Mouse (Mus musculus) NIH3T3 (cell line): Measurements from ENCODE around the gene Atpaf2.
A peak's percentile ranks its signal among the peaks of the same experiment; 100 is the strongest.
"Not testable (repeated sequence)": the region's sequence is repeated elsewhere in the genome, so short reads cannot be mapped to it uniquely, and the experiment has no call there.

Source experiments
- DNase-seq: peaks from one replicate; pipeline ENCODE4 v3.0.0-alpha.2; 2012; ENCODE audit warnings: low read depth

Gene Atpaf2

DNA sequence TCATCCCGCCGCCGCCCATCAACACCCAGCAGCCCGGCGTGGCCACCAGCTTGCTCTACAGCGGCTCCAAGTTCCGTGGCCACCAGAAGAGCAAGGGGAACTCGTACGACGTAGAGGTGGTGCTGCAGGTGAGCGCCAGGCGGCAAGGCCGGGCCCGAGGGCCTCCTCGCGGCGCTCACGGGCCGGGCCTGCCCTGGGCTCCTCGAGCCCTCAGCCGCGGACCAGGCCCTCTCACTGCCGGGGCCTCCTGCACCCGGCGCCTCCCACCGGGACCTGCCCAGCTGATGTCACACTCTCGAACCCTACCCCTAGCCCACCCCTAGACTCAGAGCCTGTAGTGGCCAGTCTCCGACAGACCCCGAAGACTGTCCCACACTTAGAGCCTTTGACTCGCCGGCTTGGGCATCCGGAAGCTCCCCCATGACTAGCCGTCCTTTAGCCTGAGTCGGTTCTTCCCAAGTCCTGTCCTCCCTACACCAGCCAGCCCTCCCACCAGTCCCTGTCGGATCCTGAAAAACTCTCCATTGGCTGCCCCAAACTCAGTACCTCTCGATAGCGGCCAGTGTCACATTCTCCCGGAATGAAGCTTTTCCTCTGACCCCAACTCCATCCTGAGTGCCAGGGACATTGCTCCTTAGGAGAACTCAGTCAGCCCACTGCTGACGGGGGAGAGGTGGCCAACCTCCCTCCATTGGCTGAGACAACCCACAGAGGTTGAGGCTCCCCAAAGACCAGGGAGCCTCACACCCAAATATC is at the start of gene Atpaf2:
Gene Atpaf2 (minus strand): TSS at position 741 of the 756 bp plus-strand sequence.
- peak; percentile 54 for DNase-seq

DNA sequence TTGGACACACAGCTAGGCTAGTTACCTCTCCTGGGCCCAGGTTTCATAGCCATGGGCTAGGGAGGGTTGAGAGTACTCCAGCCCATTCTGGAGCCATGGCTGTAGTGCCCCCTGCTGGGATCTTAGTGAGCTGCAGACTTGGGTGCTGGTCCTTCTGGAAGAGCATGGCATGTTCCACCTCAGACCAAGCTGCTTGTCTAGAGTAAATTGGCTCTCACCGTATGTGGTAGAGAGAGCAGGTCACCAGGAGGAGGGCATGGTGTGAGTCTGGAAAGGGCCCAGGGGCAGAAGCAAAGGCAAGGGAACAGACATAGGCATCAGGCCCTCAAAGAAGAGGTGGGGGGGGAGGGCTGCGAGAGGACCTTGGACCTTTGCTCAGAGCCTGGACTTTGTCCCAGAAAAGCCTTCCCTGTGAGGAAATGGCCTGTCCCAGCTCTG is 47.7 kb upstream of the Atpaf2 start:
- DNase-seq = peak; percentile 73

- peak; percentile 54 for DNase-seq
Observed at GRCm38 (mm10) chr11:60457973-60458372, 39.7 kb upstream of the Atpaf2 start.

DNA sequence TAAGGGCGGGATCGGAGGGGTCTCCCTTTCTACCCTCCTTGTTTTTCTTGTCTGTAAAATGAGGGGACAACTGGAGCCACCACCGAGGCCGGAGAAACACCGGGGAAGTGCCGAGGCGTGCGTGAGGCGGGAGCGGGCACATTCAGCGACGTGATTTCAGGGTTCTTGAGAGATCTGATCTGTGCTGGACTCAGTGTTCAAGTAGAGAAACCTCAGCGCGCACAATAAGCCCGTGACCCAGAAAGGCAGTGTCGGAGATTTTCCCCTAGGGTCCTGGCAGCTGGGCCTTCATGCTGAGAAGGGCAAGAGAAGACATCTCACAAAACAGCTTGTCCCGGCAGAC is 36.5 kb upstream of the Atpaf2 start:
- no peak for DNase-seq

GRCm38 (mm10) chr11:60454080-60454744 is 36.0 kb upstream of the Atpaf2 start, which contains the start of gene Drg2:
TSS of gene Drg2 (plus strand) at chr11:60454591.
- DNase-seq = peak; percentile 96

- DNase-seq = no peak
Observed at GRCm38 (mm10) chr11:60444007-60444406, 25.8 kb upstream of the Atpaf2 start.

GRCm38 (mm10) chr11:60442896-60443295 is 24.6 kb upstream of the Atpaf2 start:
- no peak for DNase-seq

DNA sequence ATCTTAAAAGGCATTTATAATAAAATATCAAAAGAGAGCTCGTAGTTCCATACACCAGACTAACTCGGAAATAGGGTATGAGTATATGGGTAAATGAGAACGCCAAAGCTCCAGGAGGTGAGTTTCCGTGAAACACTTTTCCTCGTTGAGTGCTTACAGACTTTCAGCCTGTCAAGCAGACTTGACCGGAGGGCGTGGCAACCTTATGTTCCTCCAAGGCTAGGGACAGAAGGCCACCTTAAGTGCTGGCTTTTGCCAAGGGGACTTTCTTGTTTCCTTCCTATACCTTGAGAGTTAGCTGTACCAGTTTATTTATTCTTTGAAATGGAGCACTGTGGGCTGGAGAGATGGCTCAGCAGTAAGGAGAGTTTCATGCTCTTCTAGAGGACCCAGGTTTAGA is 21.9 kb upstream of the Atpaf2 start:
- DNase-seq = no peak

GRCm38 (mm10) chr11:60439621-60440020 is 21.4 kb upstream of the Atpaf2 start:
- DNase-seq = not testable (repeated sequence)

DNA sequence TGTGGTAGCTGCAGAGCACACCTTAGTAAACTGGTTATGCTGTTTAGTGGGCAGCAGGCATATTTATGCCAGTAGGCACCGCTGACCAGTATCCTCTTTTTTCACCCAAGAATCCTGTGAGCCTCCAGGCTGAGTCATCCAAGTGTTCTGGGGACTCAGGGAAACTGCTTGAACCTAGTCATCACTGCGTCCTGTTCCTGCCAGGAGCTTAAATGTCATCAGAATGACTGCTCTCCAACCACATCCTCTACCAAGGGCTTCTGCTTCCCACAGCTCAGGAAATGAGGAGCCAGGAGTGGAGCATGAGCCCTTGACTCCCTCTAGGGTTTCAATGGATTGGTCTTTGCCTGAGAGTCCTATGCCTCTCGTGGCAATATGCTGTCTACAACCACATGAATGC is 18.4 kb upstream of the Atpaf2 start:
- DNase-seq = peak; percentile 62

- no peak for DNase-seq
Observed at GRCm38 (mm10) chr11:60435133-60435532, 16.9 kb upstream of the Atpaf2 start.

- no peak for DNase-seq
Observed at GRCm38 (mm10) chr11:60433501-60433900, 15.2 kb upstream of the Atpaf2 start.

DNA sequence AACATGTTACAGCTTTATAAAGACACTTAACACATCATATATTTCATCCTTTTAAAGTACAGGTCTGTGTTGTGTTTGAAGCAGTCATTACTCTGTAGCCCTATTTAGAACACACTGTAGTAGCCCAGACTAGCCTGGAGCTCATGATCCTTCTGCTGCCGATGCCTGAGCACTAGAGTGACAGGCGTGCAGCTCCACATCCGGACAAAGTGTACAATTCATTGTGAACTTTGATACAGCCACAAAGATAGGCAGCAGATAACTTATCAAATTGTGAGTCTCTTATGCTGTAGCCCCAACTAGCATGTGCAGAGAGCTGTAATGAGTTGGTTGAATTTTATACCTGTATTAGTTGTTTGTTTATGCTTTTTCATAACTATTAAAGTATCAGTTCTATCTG is 9.4 kb upstream of the Atpaf2 start:
- no peak for DNase-seq

- DNase-seq = no peak
Observed at GRCm38 (mm10) chr11:60426417-60426816, 8.2 kb upstream of the Atpaf2 start.

- no peak for DNase-seq
Observed at GRCm38 (mm10) chr11:60423006-60423405, 4.7 kb upstream of the Atpaf2 start.

GRCm38 (mm10) chr11:60422046-60422668 is 3.9 kb upstream of the Atpaf2 start:
- DNase-seq = peak; percentile 25

GRCm38 (mm10) chr11:60418473-60418803 is 181 bp upstream of the Atpaf2 start:
- no peak for DNase-seq

DNA sequence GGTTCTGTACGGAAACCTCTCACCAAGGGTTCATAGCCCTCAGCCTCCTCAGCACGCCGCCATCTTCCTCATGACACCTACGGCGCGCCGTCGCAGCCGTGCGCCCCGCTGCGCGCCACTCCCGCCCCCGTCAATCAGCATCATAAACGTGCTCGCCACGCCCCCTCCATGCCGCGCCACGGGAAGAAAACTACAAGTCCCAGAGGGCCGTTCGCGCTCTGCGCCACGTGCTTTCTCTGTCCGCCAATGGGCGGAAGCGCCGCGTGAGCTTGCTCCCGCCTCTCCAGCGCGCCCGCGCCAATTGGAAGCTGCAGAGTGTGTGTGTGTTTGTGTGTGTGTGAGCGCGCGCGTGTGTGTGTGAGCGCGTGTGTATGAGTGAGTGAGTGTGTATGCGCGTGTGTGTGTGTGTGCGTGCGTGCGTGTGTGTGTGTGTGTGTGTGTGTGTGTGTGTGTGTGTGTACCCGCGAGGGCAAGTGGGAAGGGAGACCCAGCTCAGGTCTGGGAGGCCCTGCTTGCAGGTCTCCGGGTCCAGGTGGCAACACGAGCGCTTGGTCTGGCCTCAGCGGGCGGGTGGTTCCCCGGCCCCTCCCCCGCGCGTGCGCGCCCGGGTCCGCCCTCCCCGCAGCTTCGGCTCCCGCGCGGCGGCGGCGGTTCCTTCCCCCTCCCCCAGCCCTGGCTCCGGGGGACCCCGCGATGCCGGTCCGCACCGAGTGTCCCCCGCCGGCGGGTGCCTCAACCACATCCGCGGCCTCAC is 1.1 kb downstream of the Atpaf2 start, which contains the start of gene Gid4:
Gene Gid4 (plus strand): TSS at position 183 of the 754 bp plus-strand sequence.
- peak; percentile 100 for DNase-seq

GRCm38 (mm10) chr11:60416590-60416962 is 1.7 kb downstream of the Atpaf2 start:
- no peak for DNase-seq

- DNase-seq = no peak
Observed at GRCm38 (mm10) chr11:60412921-60413320, 5.3 kb downstream of the Atpaf2 start.

DNA sequence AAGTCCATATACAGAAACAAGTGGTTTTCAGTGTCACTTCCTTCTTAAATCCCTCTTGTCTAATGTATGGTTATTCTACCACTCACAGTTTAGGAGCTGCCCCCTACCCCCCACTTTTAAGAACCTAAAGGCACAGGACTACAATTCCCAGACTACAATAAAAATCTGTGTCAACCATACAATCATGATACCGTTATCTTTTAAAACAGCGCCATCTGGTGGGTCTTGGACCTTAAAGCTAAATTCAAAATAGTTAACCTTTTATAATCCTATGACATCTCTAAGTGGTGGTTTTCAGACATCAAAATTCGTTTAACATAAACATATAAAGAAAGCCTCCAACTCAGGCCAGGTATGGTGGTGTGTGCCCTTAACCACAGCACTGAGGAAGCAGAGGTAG is 6.1 kb downstream of the Atpaf2 start:
- peak; percentile 90 for DNase-seq

DNA sequence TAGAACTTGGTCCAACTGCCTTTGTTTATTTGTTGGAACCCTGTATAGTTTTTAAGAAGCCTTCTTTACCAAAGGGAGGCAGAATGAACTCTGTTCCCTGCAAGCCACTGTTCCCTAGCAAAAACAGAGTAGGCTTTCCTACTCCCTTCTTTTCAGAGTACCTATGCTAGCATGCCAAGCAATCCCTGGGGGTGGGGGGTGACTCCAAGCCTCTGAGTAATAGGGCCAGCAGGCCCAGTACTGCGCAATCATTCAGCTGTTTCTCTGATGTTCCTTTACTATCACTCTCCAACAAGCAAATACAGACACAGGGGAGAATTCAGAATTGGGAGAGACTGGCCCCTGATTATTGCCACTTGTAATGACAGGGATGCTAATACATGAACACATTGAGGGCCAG is 11.7 kb downstream of the Atpaf2 start:
- DNase-seq = peak; percentile 54
